Mouse (Mus musculus): ENCODE results near the gene Pebp1.

DNA sequence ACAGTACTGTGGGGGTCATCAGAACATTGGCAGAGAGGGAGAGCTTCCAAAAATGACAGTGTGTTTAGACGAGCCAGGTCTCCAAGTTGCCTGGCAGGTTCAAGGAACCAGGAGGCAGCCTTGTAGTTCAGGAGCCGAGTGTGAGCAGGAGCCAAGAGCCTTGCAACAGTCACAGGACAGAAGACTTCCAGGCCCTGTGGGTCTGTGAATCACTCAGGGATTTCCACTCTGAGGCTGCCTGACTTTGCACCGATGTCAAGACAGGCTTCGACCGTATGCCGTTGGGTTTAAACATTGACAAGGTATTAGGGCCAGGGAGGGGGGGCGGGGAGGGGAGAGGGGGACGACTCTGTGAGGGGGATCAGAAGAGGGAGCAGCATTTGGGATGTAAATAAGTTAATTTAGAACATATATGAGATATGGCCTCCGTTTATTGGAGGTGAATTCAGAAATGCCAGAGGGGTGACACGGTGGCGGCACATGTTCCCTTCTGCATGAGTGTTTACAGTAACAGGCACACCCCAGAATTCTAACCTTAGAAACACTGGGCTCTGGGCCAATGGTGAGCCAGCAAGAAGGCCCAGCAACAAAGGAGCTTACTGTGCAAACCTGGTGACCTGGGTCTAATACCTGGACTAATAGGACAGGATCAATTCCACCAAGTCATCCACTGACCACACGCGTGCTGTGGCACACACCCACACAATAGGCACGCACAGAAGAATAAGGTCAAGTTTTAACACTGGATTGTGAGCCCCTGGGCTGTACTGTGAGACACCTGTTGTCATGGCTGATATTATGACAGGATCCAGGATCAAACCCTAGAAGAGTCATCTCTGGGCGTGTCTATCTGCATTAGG, 8.4 kb downstream of the Pebp1 start:
- no peak for TF ChIP-seq CTCF (IDR thresholded peaks at IDR 0.05; ENCODE audit: insufficient read depth, low read depth, low read length)
- no peak for TF ChIP-seq POLR2A (IDR thresholded peaks at IDR 0.05; ENCODE audit: insufficient read depth, low read depth, low read length)
